Mouse (Mus musculus) granulocyte monocyte progenitor cell, adult 5-6 weeks (primary cell): ENCODE measurements around the gene Pfdn4. TPM values are rescaled to one million over a fixed set of nuclear protein-coding genes. Genes with fewer than 3 reads are reported as not detected.

ENCODE experiments used
- ATAC-seq: replicated peaks from 2 replicates; pipeline ENCODE4 v1.8.0; 2016; ENCODE audit warnings: mild to moderate bottlenecking, moderate TSS enrichment, inconsistent platforms; ENCODE audit not compliant: poor library complexity, severe bottlenecking
- total RNA-seq, 2 experiments: library from RNA; stranded (forward) in 1 of 2; stranded (reverse) in 1 of 2; fragments of 200-712, 200-1000 nt in 1 of 2; fragments of >200 nt in 1 of 2; fragmentation: Nextera tagmentation in 1 of 2; gene quantifications; 2 replicates each; pipeline ENCODE4 v1.2.3; 2014 to 2017

Pfdn4 gene
- total RNA-seq, 2 experiments from 2014 or later, result 58.7 to 59.1 TPM

- ATAC-seq, result no peak
These were observed 48.7 kb downstream of the Pfdn4 start for GRCm38 (mm10) chr2:170544950-170545349.

DNA sequence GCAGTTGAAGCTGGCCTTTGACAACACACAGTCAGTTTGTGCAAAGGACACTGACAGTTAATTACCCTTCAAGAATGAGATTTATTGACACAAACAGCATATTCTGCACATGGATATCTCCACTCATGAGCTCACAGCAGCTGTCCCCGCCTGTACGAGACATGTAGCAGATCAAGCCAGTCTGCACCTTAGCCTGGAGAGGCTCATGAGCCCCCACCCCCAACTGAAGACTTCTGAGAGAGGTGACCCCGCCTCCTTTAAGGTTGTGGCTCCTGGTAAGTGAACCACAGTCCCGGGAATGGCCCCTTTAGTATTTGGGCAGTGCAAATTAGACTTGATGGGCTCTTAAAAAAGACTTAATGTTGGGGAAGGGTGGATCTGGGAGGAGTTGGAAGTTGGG, 49.5 kb downstream of the Pfdn4 start:
- ATAC-seq, result no peak

GRCm38 (mm10) chr2:170547526-170547925, 51.3 kb downstream of the Pfdn4 start:
- no peak for ATAC-seq

DNA sequence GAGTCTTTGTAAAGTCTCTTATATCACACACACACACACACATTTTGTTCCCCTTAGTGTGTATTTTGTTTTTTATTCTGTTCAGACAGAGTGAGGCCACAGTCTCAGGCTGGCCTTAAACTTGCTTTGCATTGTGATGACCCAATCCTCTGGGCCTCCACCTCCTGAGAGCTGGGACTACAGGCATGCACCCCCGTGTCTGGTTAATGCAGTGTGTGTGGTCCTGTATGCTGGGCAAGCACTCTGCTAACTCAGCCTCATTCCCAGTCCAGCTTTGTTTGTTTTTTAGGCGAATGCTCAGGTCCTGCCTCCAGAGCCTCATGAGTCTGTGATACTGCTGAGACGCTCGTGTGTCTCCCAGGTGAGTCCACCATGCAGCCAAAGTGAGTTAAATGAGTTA, 51.8 kb downstream of the Pfdn4 start:
- no peak for ATAC-seq

DNA sequence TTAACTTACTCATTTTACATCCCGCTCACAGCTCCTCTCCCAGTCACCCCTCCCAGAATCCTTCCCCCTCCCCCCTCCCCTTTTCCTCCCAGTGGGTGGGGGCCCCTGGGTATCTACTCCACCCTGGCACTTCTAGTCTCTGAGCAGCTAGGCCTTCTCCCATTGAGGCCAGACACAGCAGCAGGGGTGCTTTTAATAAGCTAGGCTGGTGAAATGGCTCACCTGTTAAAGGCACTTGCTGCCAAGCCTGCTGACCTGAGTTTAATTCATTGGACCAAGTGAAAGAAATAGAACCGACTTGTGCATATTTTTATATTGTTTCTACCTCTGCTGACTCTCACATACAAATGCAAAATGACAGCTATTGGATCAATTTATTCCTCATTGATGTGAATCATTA, 52.9 kb downstream of the Pfdn4 start:
- no peak for ATAC-seq

- ATAC-seq, result no peak
These were observed 54.0 kb downstream of the Pfdn4 start for GRCm38 (mm10) chr2:170550240-170550639.

- ATAC-seq, result no peak
These were observed 55.9 kb downstream of the Pfdn4 start for GRCm38 (mm10) chr2:170552088-170552487.

DNA sequence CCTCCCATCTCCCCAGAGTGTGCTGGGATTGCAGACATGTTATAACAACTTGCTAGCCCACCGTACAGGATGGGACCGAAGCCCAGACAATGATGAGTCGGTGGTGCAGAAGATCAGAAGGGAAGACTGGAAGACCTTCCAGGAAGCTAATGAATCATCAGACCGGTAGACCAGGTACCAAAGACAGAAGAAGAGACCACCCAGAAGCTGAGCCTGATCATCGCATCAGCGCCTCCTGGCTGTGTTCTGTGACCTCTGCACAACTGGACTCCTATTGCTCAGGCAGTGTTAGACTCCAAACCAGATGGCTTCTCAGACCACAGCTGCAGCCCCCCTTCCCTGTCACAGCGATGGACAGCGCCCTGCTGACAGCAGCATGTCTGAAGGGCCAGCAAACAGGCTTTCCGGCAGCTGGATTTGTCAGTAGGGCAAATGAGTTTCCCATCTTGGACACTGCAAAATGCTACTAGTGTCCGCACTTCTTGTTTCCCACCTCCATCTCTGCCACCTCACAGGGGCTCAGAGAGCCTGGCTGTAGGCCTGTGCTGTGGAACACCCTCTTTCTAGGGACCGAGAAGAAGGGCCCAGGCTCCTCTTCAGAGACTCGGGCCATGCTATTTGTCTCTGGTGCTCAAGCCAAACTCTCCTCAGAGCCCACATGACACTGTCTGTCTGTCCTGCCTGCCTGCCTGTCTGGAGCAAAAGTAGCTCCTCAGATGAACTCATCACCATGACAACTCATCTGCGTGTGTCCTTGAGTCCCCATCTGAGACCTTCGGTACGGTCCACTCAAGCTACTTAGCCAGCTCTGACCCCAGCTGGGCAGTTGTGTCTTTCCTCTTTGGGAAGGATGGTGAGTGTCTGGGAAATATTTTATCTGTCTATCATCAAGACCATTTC, 68.0 kb downstream of the Pfdn4 start:
- ATAC-seq, result no peak

- ATAC-seq, result no peak
These were observed 68.8 kb downstream of the Pfdn4 start for GRCm38 (mm10) chr2:170564995-170565394.

Other genes with a start within 250 kb of the Pfdn4 start
- gene Bcas1, start 68.6 kb upstream of the Pfdn4 start, total RNA-seq (2014; fragmentation: Nextera tagmentation), result not detected in 2 replicates
- gene Bcas1, start 68.6 kb upstream of the Pfdn4 start, total RNA-seq (2017), result 0.30 and 0.41 TPM in 2 replicates
- not detected in 2 replicates for gene Cyp24a1, start 717 bp downstream of the Pfdn4 start, total RNA-seq (2014; fragmentation: Nextera tagmentation)
- not detected in 2 replicates for gene Cyp24a1, start 717 bp downstream of the Pfdn4 start, total RNA-seq (2017)
- gene 4930470P17Rik, start 105.6 kb downstream of the Pfdn4 start, total RNA-seq (2014; fragmentation: Nextera tagmentation), result not detected in 2 replicates
- not detected in 2 replicates for gene 4930470P17Rik, start 105.6 kb downstream of the Pfdn4 start, total RNA-seq (2017)
- gene Dok5, start 235.4 kb downstream of the Pfdn4 start, total RNA-seq (2014; fragmentation: Nextera tagmentation), result not detected in 2 replicates
- gene Dok5, start 235.4 kb downstream of the Pfdn4 start, total RNA-seq (2017), result not detected in 2 replicates